Mouse (Mus musculus): Measurements from ENCODE around the gene Trp53i13.

GRCm38 (mm10) chr11:77514281-77514831 is 1.4 kb downstream of the Trp53i13 start:
- TF ChIP-seq CTCF (IDR thresholded peaks at IDR 0.05) (no peak), POLR2A (IDR thresholded peaks at IDR 0.05; ENCODE audit: insufficient read depth, low read depth, low read length) (no peak), EP300 (IDR thresholded peaks at IDR 0.05; ENCODE audit: insufficient read depth, low read depth, low read length) (no peak)

Measured in heart, adult 2 months (tissue).